Mouse (Mus musculus): ENCODE measurements at regions not wholly inside any gene's neighbourhood (a gene's known extent, or its start where the extent isn't known, plus 50 kb on each side); places are given as distances from the start of the nearest gene placed in this dataset.

DNA sequence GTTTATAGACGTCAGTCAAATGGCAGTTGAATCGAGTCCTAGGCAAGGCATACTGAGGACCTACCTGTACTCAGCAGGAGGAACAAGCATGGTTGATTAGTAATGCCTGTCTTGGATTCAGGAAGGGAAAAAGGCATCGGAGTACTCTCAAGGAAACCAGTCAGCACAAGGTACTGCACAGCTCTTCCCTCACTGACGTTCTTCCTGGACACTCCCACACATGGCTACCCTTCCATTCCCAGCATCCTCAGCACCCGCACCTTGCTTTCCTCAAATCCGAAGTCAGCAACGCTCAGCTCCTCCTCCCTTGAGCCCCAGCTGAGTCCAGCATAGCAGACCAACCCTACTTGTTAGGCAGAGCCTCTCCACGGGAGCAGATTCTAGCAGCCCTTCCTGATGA is 279.6 kb upstream of the Eef2kmt start:
- TF ChIP-seq POLR2A (IDR thresholded peaks at IDR 0.05; ENCODE audit: low read depth, low read length) (no peak), CTCF (IDR thresholded peaks at IDR 0.05; ENCODE audit: extremely low read depth, insufficient read depth, insufficient read length, insufficient replicate concordance) (no peak)
- DNase-seq (ENCODE audit: low read depth in 1 of 2, low spot score in 2 of 2): no peak
- no peaks in the 10 kb centered on the region for H3K4me1 ChIP-seq (ENCODE audit: control insufficient read depth, insufficient read depth, insufficient read length)
- H3K4me3 ChIP-seq (ENCODE audit: extremely low read depth, insufficient read depth, insufficient read length): no peak overlapping the region
- H3K27ac ChIP-seq (ENCODE audit: insufficient read depth, low read length): no peak overlapping the region
- H3K27me3 ChIP-seq (ENCODE audit: control insufficient read depth, insufficient read depth, low read length): no peaks in the 10 kb centered on the region
- 70% methylated on average over 8 of the region's 8 CpGs for WGBS
- H3K36me3 ChIP-seq (ENCODE audit: control insufficient read depth, insufficient read depth, low read length): no peaks in the 10 kb centered on the region

DNA sequence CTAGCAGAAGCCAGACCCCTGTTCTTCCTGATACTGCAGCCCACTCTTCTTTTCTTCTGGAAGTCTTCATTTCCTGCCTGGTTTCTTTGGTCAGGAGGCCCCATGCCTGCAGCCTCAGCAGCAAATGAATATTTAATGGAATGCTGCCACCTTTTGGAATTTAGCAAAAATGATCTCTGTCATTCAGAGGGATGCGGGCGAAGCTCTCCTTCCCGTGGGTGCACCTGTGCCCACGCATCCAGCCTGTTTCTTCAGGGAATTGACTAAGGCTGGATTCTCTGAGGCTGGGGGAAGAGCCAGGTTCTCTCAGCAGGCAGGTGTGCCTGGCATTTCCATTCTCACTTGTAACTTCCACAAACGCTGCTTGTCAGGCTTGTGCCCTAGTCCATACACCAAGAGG is 279.1 kb upstream of the Eef2kmt start:
- no peaks in the 10 kb centered on the region for H3K4me1 ChIP-seq (ENCODE audit: control insufficient read depth, insufficient read depth, insufficient read length)
- no peak overlapping the region for H3K27ac ChIP-seq (ENCODE audit: insufficient read depth, low read length)
- H3K4me3 ChIP-seq (ENCODE audit: extremely low read depth, insufficient read depth, insufficient read length): no peak overlapping the region
- 60% methylated on average over 5 of the region's 5 CpGs for WGBS
- DNase-seq (ENCODE audit: low read depth in 1 of 2, low spot score in 2 of 2): no peak
- no peaks in the 10 kb centered on the region for H3K36me3 ChIP-seq (ENCODE audit: control insufficient read depth, insufficient read depth, low read length)
- TF ChIP-seq CTCF (IDR thresholded peaks at IDR 0.05; ENCODE audit: extremely low read depth, insufficient read depth, insufficient read length, insufficient replicate concordance): no peak
- H3K27me3 ChIP-seq (ENCODE audit: control insufficient read depth, insufficient read depth, low read length): no peaks in the 10 kb centered on the region

- H3K4me3 ChIP-seq (ENCODE audit: extremely low read depth, insufficient read depth, insufficient read length): no peak overlapping the region
- H3K4me1 ChIP-seq (ENCODE audit: control insufficient read depth, insufficient read depth, insufficient read length): no peaks in the 10 kb centered on the region
- H3K27ac ChIP-seq (ENCODE audit: insufficient read depth, low read length): no peak overlapping the region
- no peak for TF ChIP-seq CTCF (IDR thresholded peaks at IDR 0.05; ENCODE audit: extremely low read depth, insufficient read depth, insufficient read length, insufficient replicate concordance)
- no peak for TF ChIP-seq POLR2A (IDR thresholded peaks at IDR 0.05; ENCODE audit: low read depth, low read length)
- WGBS: 40% methylated on average over 3 of the region's 3 CpGs
- no peaks in the 10 kb centered on the region for H3K27me3 ChIP-seq (ENCODE audit: control insufficient read depth, insufficient read depth, low read length)
- DNase-seq (ENCODE audit: low read depth in 1 of 2, low spot score in 2 of 2): no peak
- no peaks in the 10 kb centered on the region for H3K36me3 ChIP-seq (ENCODE audit: control insufficient read depth, insufficient read depth, low read length)
Observed at GRCm38 (mm10) chr16:5534385-5534784, 278.6 kb upstream of the Eef2kmt start.

DNA sequence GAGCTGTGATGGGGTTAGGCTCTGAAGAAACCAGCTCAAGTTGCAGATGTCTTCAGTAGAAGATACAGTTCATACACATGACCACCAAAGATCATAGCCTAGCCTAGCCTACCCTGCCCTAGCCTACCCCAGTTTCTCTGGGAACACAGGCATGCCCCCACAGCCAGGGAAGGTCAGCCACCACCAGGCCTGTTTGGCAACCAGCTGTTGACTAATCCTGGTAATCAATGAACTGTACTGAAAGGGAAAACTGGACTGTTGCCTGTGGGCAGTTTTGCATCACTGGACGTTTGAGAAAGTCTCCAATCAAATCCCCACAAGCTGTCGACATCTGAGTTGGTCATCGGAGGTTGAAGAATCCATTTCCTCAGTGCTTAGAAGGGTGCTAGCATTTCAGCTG is 276.5 kb upstream of the Eef2kmt start:
- TF ChIP-seq POLR2A (IDR thresholded peaks at IDR 0.05; ENCODE audit: low read depth, low read length) (no peak), CTCF (IDR thresholded peaks at IDR 0.05; ENCODE audit: extremely low read depth, insufficient read depth, insufficient read length, insufficient replicate concordance) (no peak)
- Histone ChIP-seq H3K4me1 (ENCODE audit: control insufficient read depth, insufficient read depth, insufficient read length) (no peaks in the 10 kb centered on the region), H3K27ac (ENCODE audit: insufficient read depth, low read length) (no peak overlapping the region), H3K4me3 (ENCODE audit: extremely low read depth, insufficient read depth, insufficient read length) (no peak overlapping the region), H3K27me3 (ENCODE audit: control insufficient read depth, insufficient read depth, low read length) (no peaks in the 10 kb centered on the region), H3K36me3 (ENCODE audit: control insufficient read depth, insufficient read depth, low read length) (no peaks in the 10 kb centered on the region)
- DNase-seq (ENCODE audit: low read depth in 1 of 2, low spot score in 2 of 2): no peak
- 87% methylated on average over 3 of the region's 3 CpGs for WGBS

GRCm38 (mm10) chr16:5529823-5530222 is 274.0 kb upstream of the Eef2kmt start:
- Histone ChIP-seq H3K36me3 (ENCODE audit: control insufficient read depth, insufficient read depth, low read length) (no peaks in the 10 kb centered on the region), H3K4me3 (ENCODE audit: extremely low read depth, insufficient read depth, insufficient read length) (no peak overlapping the region), H3K27me3 (ENCODE audit: control insufficient read depth, insufficient read depth, low read length) (no peaks in the 10 kb centered on the region), H3K4me1 (ENCODE audit: control insufficient read depth, insufficient read depth, insufficient read length) (no peaks in the 10 kb centered on the region), H3K27ac (ENCODE audit: insufficient read depth, low read length) (no peak overlapping the region)
- TF ChIP-seq POLR2A (IDR thresholded peaks at IDR 0.05; ENCODE audit: low read depth, low read length) (no peak), CTCF (IDR thresholded peaks at IDR 0.05; ENCODE audit: extremely low read depth, insufficient read depth, insufficient read length, insufficient replicate concordance) (no peak)
- WGBS: 89% methylated on average over 2 of the region's 2 CpGs
- no peak for DNase-seq (ENCODE audit: low read depth in 1 of 2, low spot score in 2 of 2)

DNA sequence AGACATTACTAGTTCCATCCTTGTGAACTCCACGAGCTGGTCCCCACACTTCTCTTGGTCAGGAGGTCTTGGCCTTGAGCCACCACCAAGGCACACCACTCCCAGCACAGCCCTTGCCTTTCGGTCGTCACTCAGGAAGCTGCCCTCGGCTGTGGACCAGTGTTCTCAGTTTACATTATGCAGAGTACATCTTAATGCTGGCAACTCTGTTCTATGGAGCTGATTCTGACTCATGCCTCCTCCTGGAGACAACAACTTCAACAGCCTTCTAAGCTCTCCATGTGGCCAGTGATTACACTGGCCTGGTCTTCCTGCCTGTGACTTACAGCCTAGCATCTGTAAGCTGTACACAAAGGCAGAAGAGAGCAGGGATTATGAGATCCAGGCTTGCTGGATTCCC is 272.2 kb upstream of the Eef2kmt start:
- no peak for DNase-seq (ENCODE audit: low read depth in 1 of 2, low spot score in 2 of 2)
- Histone ChIP-seq H3K27me3 (ENCODE audit: control insufficient read depth, insufficient read depth, low read length) (no peaks in the 10 kb centered on the region), H3K27ac (ENCODE audit: insufficient read depth, low read length) (no peak overlapping the region), H3K4me1 (ENCODE audit: control insufficient read depth, insufficient read depth, insufficient read length) (no peaks in the 10 kb centered on the region), H3K4me3 (ENCODE audit: extremely low read depth, insufficient read depth, insufficient read length) (no peak overlapping the region), H3K36me3 (ENCODE audit: control insufficient read depth, insufficient read depth, low read length) (no peaks in the 10 kb centered on the region)
- TF ChIP-seq POLR2A (IDR thresholded peaks at IDR 0.05; ENCODE audit: low read depth, low read length) (no peak), CTCF (IDR thresholded peaks at IDR 0.05; ENCODE audit: extremely low read depth, insufficient read depth, insufficient read length, insufficient replicate concordance) (no peak)
- 46% methylated on average over 4 of the region's 4 CpGs for WGBS

- TF ChIP-seq POLR2A (IDR thresholded peaks at IDR 0.05; ENCODE audit: low read depth, low read length): no peak
- no peak for TF ChIP-seq CTCF (IDR thresholded peaks at IDR 0.05; ENCODE audit: extremely low read depth, insufficient read depth, insufficient read length, insufficient replicate concordance)
- Histone ChIP-seq H3K4me3 (ENCODE audit: extremely low read depth, insufficient read depth, insufficient read length) (no peak overlapping the region), H3K4me1 (ENCODE audit: control insufficient read depth, insufficient read depth, insufficient read length) (no peaks in the 10 kb centered on the region), H3K27ac (ENCODE audit: insufficient read depth, low read length) (no peak overlapping the region), H3K36me3 (ENCODE audit: control insufficient read depth, insufficient read depth, low read length) (no peaks in the 10 kb centered on the region), H3K27me3 (ENCODE audit: control insufficient read depth, insufficient read depth, low read length) (no peaks in the 10 kb centered on the region)
- DNase-seq (ENCODE audit: low read depth in 1 of 2, low spot score in 2 of 2): no peak
- 82% methylated on average over 5 of the region's 5 CpGs for WGBS
Observed at GRCm38 (mm10) chr16:5524375-5524774, 268.6 kb upstream of the Eef2kmt start.

Measured in spleen, adult 2 months (tissue).